Mouse (Mus musculus) bone marrow, adult 2 months (tissue): ENCODE data around the gene Rai14. TPM values are rescaled to one million over a fixed set of nuclear protein-coding genes. Genes with fewer than 3 reads are reported as not detected.

ENCODE experiments used
- H3K27ac ChIP-seq: fragments of 200-500 bp; 2 replicates; pipeline ENCODE4 v1.5.1; 2012; ENCODE audit warnings: low read depth, mild to moderate bottlenecking, control low read depth, inconsistent platforms, low read length; ENCODE audit not compliant: control insufficient read depth, poor library complexity, insufficient read depth
- H3K4me1 ChIP-seq: fragments of 200-500 bp; 2 replicates; pipeline ENCODE4 v1.6.1; 2011; ENCODE audit warnings: low read length; ENCODE audit not compliant: control insufficient read depth, insufficient read depth
- H3K4me3 ChIP-seq: fragments of 200-500 bp; replicated peaks from 2 replicates; pipeline ENCODE3; 2011; ENCODE audit warnings: mild to moderate bottlenecking, low read depth, low read length, control low read depth; ENCODE audit not compliant: control insufficient read depth
- CTCF ChIP-seq: fragments of 200-500 bp; IDR thresholded peaks from 2 replicates; pipeline ENCODE4 v1.5.1; 2011; ENCODE audit warnings: low read length, control low read depth; ENCODE audit not compliant: control insufficient read depth, insufficient read depth
- POLR2A ChIP-seq: fragments of 200-500 bp; IDR thresholded peaks from 2 replicates; pipeline ENCODE4 v1.6.1; 2011; ENCODE audit warnings: low read depth, mild to moderate bottlenecking, control low read depth, low read length, borderline replicate concordance; ENCODE audit not compliant: control insufficient read depth
- WGBS: fragments of 180-500 bp; shearing (Covaris S2); methylation state at CpG from one replicate; pipeline ENCODE4 v1.1.7; 2018; 5-methylcytosine and 5-hydroxymethylcytosine counted together
- polyA plus RNA-seq: library from polyadenylated mRNA; stranded (reverse); fragments of >200 nt; gene quantifications from 2 replicates; pipeline ENCODE4 v1.2.4, GENCODE M21; 2011; ENCODE audit warnings: low replicate concordance; ENCODE audit not compliant: missing spikeins, insufficient read depth, insufficient read length

Rai14 gene
- polyA plus RNA-seq, 1 experiment, result 11.1 TPM

- no peak for TF ChIP-seq POLR2A
- 91% methylated on average over 13 of the region's 13 CpGs for WGBS
- H3K4me1 ChIP-seq, result no peaks in the 10 kb centered on the region
- H3K27ac ChIP-seq, result no peak overlapping the region
- no peak overlapping the region for H3K4me3 ChIP-seq
Measured at GRCm38 (mm10) chr15:10690219-10690618, 24.2 kb downstream of the Rai14 start.

- 78% methylated on average over 11 of the region's 11 CpGs for WGBS
- Histone ChIP-seq H3K4me3 (no peak overlapping the region), H3K4me1 (no peaks in the 10 kb centered on the region), H3K27ac (no peak overlapping the region)
- TF ChIP-seq CTCF, result no peak
- no peak for TF ChIP-seq POLR2A
Measured at GRCm38 (mm10) chr15:10689304-10689703, 25.1 kb downstream of the Rai14 start.

- 84% methylated on average over 5 of the region's 5 CpGs for WGBS
- no peaks in the 10 kb centered on the region for H3K4me1 ChIP-seq
- no peak overlapping the region for H3K27ac ChIP-seq
- TF ChIP-seq POLR2A (no peak), CTCF (no peak)
- H3K4me3 ChIP-seq, result no peak overlapping the region
Measured at GRCm38 (mm10) chr15:10688686-10689085, 25.7 kb downstream of the Rai14 start.

GRCm38 (mm10) chr15:10687365-10687764 is 27.1 kb downstream of the Rai14 start:
- no peaks in the 10 kb centered on the region for H3K4me1 ChIP-seq
- H3K27ac ChIP-seq, result no peak overlapping the region
- WGBS, result 91% methylated on average over 7 of the region's 7 CpGs
- no peak for TF ChIP-seq CTCF
- TF ChIP-seq POLR2A, result no peak
- no peak overlapping the region for H3K4me3 ChIP-seq

- H3K27ac ChIP-seq, result no peak overlapping the region
- no peak for TF ChIP-seq POLR2A
- H3K4me3 ChIP-seq, result no peak overlapping the region
- no peaks in the 10 kb centered on the region for H3K4me1 ChIP-seq
- 88% methylated on average over 14 of the region's 14 CpGs for WGBS
Measured at GRCm38 (mm10) chr15:10685692-10686430, 28.6 kb downstream of the Rai14 start.

GRCm38 (mm10) chr15:10683687-10684203 is 30.7 kb downstream of the Rai14 start:
- Histone ChIP-seq H3K27ac (no peak overlapping the region), H3K4me3 (no peak overlapping the region), H3K4me1 (no peaks in the 10 kb centered on the region)
- TF ChIP-seq CTCF (no peak), POLR2A (no peak)
- WGBS, result 51% methylated on average over 9 of the region's 9 CpGs

- Histone ChIP-seq H3K27ac (no peak overlapping the region), H3K4me3 (no peak overlapping the region), H3K4me1 (no peaks in the 10 kb centered on the region)
- TF ChIP-seq CTCF (no peak), POLR2A (no peak)
- WGBS, result 77% methylated on average over 5 of the region's 5 CpGs
Measured at GRCm38 (mm10) chr15:10680514-10680913, 33.9 kb downstream of the Rai14 start.

GRCm38 (mm10) chr15:10679571-10679970 is 34.9 kb downstream of the Rai14 start:
- WGBS, result 70% methylated on average over 4 of the region's 4 CpGs
- TF ChIP-seq CTCF, result no peak
- Histone ChIP-seq H3K4me3 (no peak overlapping the region), H3K27ac (no peak overlapping the region), H3K4me1 (no peaks in the 10 kb centered on the region)

GRCm38 (mm10) chr15:10675801-10676200 is 38.6 kb downstream of the Rai14 start:
- TF ChIP-seq CTCF (no peak), POLR2A (no peak)
- Histone ChIP-seq H3K27ac (no peak overlapping the region), H3K4me3 (no peak overlapping the region), H3K4me1 (no peaks in the 10 kb centered on the region)
- 81% methylated on average over 5 of the region's 5 CpGs for whole genome bisulfite sequencing
